Comparison of ENCODE assay signal across 8 mouse cellular contexts in the genomic region with DNA sequence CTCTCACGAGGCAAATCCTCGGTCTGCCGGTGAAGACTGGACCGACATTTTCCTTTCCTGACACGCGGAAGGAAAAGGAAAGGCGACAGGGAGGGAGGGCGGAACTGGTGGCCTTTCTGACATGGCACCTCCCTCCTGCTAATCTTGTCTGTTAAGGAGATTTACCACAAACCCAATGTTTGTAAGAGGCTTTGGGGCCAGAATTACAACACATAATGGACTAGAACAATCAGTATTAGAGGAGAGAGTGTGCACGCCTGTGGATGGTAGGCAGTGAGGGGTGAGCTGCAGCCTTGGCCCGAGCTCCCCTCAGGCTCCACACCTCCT. TPM values are rescaled to one million over a fixed set of nuclear protein-coding genes. Genes with fewer than 3 reads are reported as not detected.
DNase-seq lines count a peak whose midpoint lies in the region; ATAC-seq and TF ChIP-seq lines count a peak whose summit lies in the region.

No protein-coding gene starts in this region.

- peak overlapping the region; percentile 99 for H3K4me2 ChIP-seq in limb, embryonic 13.5 days (replicated peaks)
- H3K4me2 ChIP-seq in neural tube, embryonic 15.5 days: peak overlapping the region; percentile 84

- 4% methylated on average over 10 of the region's 10 CpGs for WGBS in forebrain, embryonic 10.5 days
- whole genome bisulfite sequencing in limb, embryonic 13.5 days: 5% methylated on average over 10 of the region's 10 CpGs
- 3% methylated on average over 10 of the region's 10 CpGs for WGBS in neural tube, embryonic 15.5 days

- H3K9ac ChIP-seq in limb, embryonic 13.5 days: peak overlapping the region; percentile 54; the same call in 1 of the 2 replicates
- H3K9ac ChIP-seq in neural tube, embryonic 15.5 days (replicated peaks): peak overlapping the region; percentile 82

- peaks cover 27% of the 10 kb centered on the region for H3K27me3 ChIP-seq in forebrain, embryonic 10.5 days (ENCODE audit: poor library complexity, severe bottlenecking)
- H3K27me3 ChIP-seq in limb, embryonic 13.5 days: peaks cover 33% of the 10 kb centered on the region
- H3K27me3 ChIP-seq in neural tube, embryonic 15.5 days (replicated peaks): no peaks in the 10 kb centered on the region

- ATAC-seq in limb, embryonic 13.5 days (ENCODE audit: low FRiP score, low read depth): no peak
- peak; percentile 32; the same call in 1 of the 2 replicates for ATAC-seq in neural tube, embryonic 15.5 days (ENCODE audit: low FRiP score)

- H3K4me1 ChIP-seq in forebrain, embryonic 10.5 days: peaks cover 18% of the 10 kb centered on the region
- H3K4me1 ChIP-seq in limb, embryonic 13.5 days: peaks cover 6% of the 10 kb centered on the region
- peaks cover 36% of the 10 kb centered on the region for H3K4me1 ChIP-seq in neural tube, embryonic 15.5 days

- H3K4me3 ChIP-seq in layer of hippocampus, adult 2 months: peak overlapping the region; percentile 69
- peak overlapping the region; percentile 63 for H3K4me3 ChIP-seq in forebrain, embryonic 10.5 days
- peak overlapping the region; percentile 53 for H3K4me3 ChIP-seq in limb, embryonic 13.5 days
- peak overlapping the region; percentile 72 for H3K4me3 ChIP-seq in neural tube, embryonic 15.5 days (replicated peaks)

- no peaks in the 10 kb centered on the region for H3K36me3 ChIP-seq in forebrain, embryonic 10.5 days (replicated peaks)
- no peaks in the 10 kb centered on the region for H3K36me3 ChIP-seq in limb, embryonic 13.5 days
- no peaks in the 10 kb centered on the region for H3K36me3 ChIP-seq in neural tube, embryonic 15.5 days

- H3K27ac ChIP-seq in layer of hippocampus, adult 2 months: peak overlapping the region; percentile 94
- H3K27ac ChIP-seq in forebrain, embryonic 10.5 days: no peak overlapping the region
- no peak overlapping the region for H3K27ac ChIP-seq in limb, embryonic 13.5 days
- H3K27ac ChIP-seq in neural tube, embryonic 15.5 days (replicated peaks): peak overlapping the region; percentile 96

- no peak for DNase-seq in layer of hippocampus, adult 2 months (ENCODE audit: low spot score in 2 of 2)
- no peak for DNase-seq in layer of hippocampus, adult 9-11 months
- DNase-seq in forebrain, embryonic 10.5 days (ENCODE audit: extremely low spot score, low spot score): no peak
- no peak for DNase-seq in spleen, postnatal 36 days (ENCODE audit: low spot score in 2 of 2)
- DNase-seq in left cerebral cortex, adult 9 months (ENCODE audit: low spot score in 2 of 2): no peak
- DNase-seq in thymus, adult 18-20 months: no peak

- TF ChIP-seq CTCF in layer of hippocampus, adult 2 months (conservative IDR thresholded peaks at IDR 0.05): no peak

- no peaks in the 10 kb centered on the region for H3K9me3 ChIP-seq in forebrain, embryonic 10.5 days
- no peaks in the 10 kb centered on the region for H3K9me3 ChIP-seq in limb, embryonic 13.5 days
- H3K9me3 ChIP-seq in neural tube, embryonic 15.5 days (replicated peaks): no peaks in the 10 kb centered on the region

RNA-seq across cellular contexts. Expression of a gene that starts 0.8 kb away (rescaled TPM):
- 100 to 1,000 TPM; 280 to 289 TPM for total RNA-seq in layer of hippocampus, adult 2 months (2021)
- polyA plus RNA-seq in forebrain, embryonic 10.5 days (2016; fragmentation: Nextera tagmentation; extraction: Ambion mirVana): 4.6 and 4.8 TPM in 2 replicates
- 0.10 and 0.19 TPM in 2 replicates for polyA plus RNA-seq in limb, embryonic 13.5 days (2015; fragmentation: Nextera tagmentation; extraction: Ambion mirVana)
- 12.9 and 16.3 TPM in 2 replicates for polyA plus RNA-seq in neural tube, embryonic 15.5 days (2015; fragmentation: Nextera tagmentation; extraction: Ambion mirVana)

Comparison
In these comparisons a context has a peak if more than half of its experiments do, and no peak if none do; other contexts are left out.
1. H3K27ac ChIP-seq: peak in layer of hippocampus, adult 2 months (single experiment) and neural tube, embryonic 15.5 days (single experiment); none in forebrain, embryonic 10.5 days (single experiment) and limb, embryonic 13.5 days (single experiment).
2. Peak in every context shown above with its lines, with median percentiles within 50 percentile points of each other: H3K4me3 ChIP-seq.